Mouse (Mus musculus) kidney, adult 8-10 months (tissue): ENCODE data around the gene Txndc11.

Experiments used
- DNase-seq, 2 experiments: peaks; one replicate each; pipeline ENCODE4 v3.0.0; 2022

Txndc11 gene

GRCm38 (mm10) chr16:11064341-11064740 is 70.1 kb downstream of the Txndc11 start:
- no peak for DNase-seq

- peak; percentile 87 to 91 for DNase-seq
Measured at GRCm38 (mm10) chr16:11062794-11063721, 71.4 kb downstream of the Txndc11 start.

- DNase-seq: no peak
Measured at GRCm38 (mm10) chr16:11060645-11061044, 73.8 kb downstream of the Txndc11 start, which contains the start of gene Snn. Gene Snn, plus strand, starts transcription at chr16:11060945.

- no peak for DNase-seq
Measured at GRCm38 (mm10) chr16:11055916-11056315, 78.5 kb downstream of the Txndc11 start.

- DNase-seq: no peak
Measured at GRCm38 (mm10) chr16:11054871-11055270, 79.6 kb downstream of the Txndc11 start.

GRCm38 (mm10) chr16:11054409-11054808 is 80.0 kb downstream of the Txndc11 start:
- no peak for DNase-seq

- DNase-seq: peak; percentile 56 to 58
Measured at GRCm38 (mm10) chr16:11051134-11051533, 83.3 kb downstream of the Txndc11 start.

- no peak for DNase-seq
Measured at GRCm38 (mm10) chr16:11050226-11050625, 84.2 kb downstream of the Txndc11 start.

- no peak for DNase-seq
Measured at GRCm38 (mm10) chr16:11047130-11047529, 87.3 kb downstream of the Txndc11 start.

GRCm38 (mm10) chr16:11046437-11046836 is 88.0 kb downstream of the Txndc11 start:
- DNase-seq: peak in 1 of 2 experiments; percentile 29

GRCm38 (mm10) chr16:11043239-11043638 is 91.2 kb downstream of the Txndc11 start:
- no peak for DNase-seq

- no peak for DNase-seq
Measured at GRCm38 (mm10) chr16:11040603-11041002, 93.8 kb downstream of the Txndc11 start.

- DNase-seq: peak; percentile 37 to 73
Measured at GRCm38 (mm10) chr16:11035790-11036431, 98.5 kb downstream of the Txndc11 start.

GRCm38 (mm10) chr16:11035273-11035672 is 99.2 kb downstream of the Txndc11 start:
- DNase-seq: no peak

GRCm38 (mm10) chr16:11034193-11034803 is 100.2 kb downstream of the Txndc11 start:
- peak; percentile 78 to 92 for DNase-seq

- DNase-seq: no peak
Measured at GRCm38 (mm10) chr16:11031320-11031719, 103.1 kb downstream of the Txndc11 start.

GRCm38 (mm10) chr16:11030844-11031243 is 103.6 kb downstream of the Txndc11 start:
- DNase-seq: no peak

GRCm38 (mm10) chr16:11028206-11028605 is 106.2 kb downstream of the Txndc11 start:
- no peak for DNase-seq
